ENCODE assay signal across 7 mouse cellular contexts in genomic region chr5:149184844-149185186, GRCm38 (mm10). TPM values are rescaled to one million over a fixed set of nuclear protein-coding genes. Genes with fewer than 3 reads are reported as not detected.
DNase-seq lines count a peak whose midpoint lies in the region; ATAC-seq and TF ChIP-seq lines count a peak whose summit lies in the region.

No protein-coding gene starts in this region.

- no peaks in the 10 kb centered on the region for H3K27me3 ChIP-seq in forebrain, embryonic 14.5 days (replicated peaks; ENCODE audit: control insufficient read depth, insufficient read depth, low read length)
- H3K27me3 ChIP-seq in kidney, postnatal 0 days (ENCODE audit: insufficient read depth, low read length): no peaks in the 10 kb centered on the region
- H3K27me3 ChIP-seq in lung, postnatal 0 days (replicated peaks; ENCODE audit: insufficient read depth, low read length): no peaks in the 10 kb centered on the region
- no peaks in the 10 kb centered on the region for H3K27me3 ChIP-seq in splenic B cell, adult 2 months (ENCODE audit: control insufficient read depth, insufficient read depth, low read length, poor library complexity, severe bottlenecking)

- under 1% methylated on average over 20 of the region's 20 CpGs for WGBS in forebrain, embryonic 14.5 days
- under 1% methylated on average over 20 of the region's 20 CpGs for WGBS in kidney, postnatal 0 days
- WGBS in lung, postnatal 0 days: under 1% methylated on average over 20 of the region's 20 CpGs

- TF ChIP-seq CTCF in kidney, postnatal 0 days (IDR thresholded peaks at IDR 0.05; ENCODE audit: low read depth): no peak
- no peak for TF ChIP-seq CTCF in lung, postnatal 0 days (IDR thresholded peaks at IDR 0.05)

- H3K4me2 ChIP-seq in forebrain, embryonic 14.5 days (ENCODE audit: low read length): peak overlapping the region; percentile 79
- H3K4me2 ChIP-seq in kidney, postnatal 0 days (ENCODE audit: low read length): peak overlapping the region; percentile 72
- peak overlapping the region; percentile 83 for H3K4me2 ChIP-seq in lung, postnatal 0 days (replicated peaks; ENCODE audit: low read depth, low read length)

- peaks cover 11% of the 10 kb centered on the region for H3K36me3 ChIP-seq in forebrain, embryonic 14.5 days (ENCODE audit: control insufficient read depth, insufficient read depth, low read length)
- H3K36me3 ChIP-seq in kidney, postnatal 0 days (ENCODE audit: insufficient read depth, low read length): peaks cover 8% of the 10 kb centered on the region; the same call in 1 of the 2 replicates
- no peaks in the 10 kb centered on the region for H3K36me3 ChIP-seq in lung, postnatal 0 days (ENCODE audit: insufficient read depth, low read length)
- H3K36me3 ChIP-seq in splenic B cell, adult 2 months (ENCODE audit: control insufficient read depth, insufficient read depth, low read length, poor library complexity, severe bottlenecking): no peaks in the 10 kb centered on the region; the same call in 1 of the 2 replicates

- peak overlapping the region; percentile 94; the same call in 1 of the 2 replicates for H3K27ac ChIP-seq in forebrain, embryonic 14.5 days (ENCODE audit: low read depth, low read length)
- H3K27ac ChIP-seq in kidney, postnatal 0 days: peak overlapping the region; percentile 82
- H3K27ac ChIP-seq in lung, postnatal 0 days (ENCODE audit: low read length): peak overlapping the region; percentile 86

- no peak for ATAC-seq in forebrain, embryonic 14.5 days
- ATAC-seq in kidney, postnatal 0 days (replicated peaks; ENCODE audit: low FRiP score, low read depth): no peak
- peak; percentile 10 for ATAC-seq in lung, postnatal 0 days

- H3K4me1 ChIP-seq in forebrain, embryonic 14.5 days (ENCODE audit: control insufficient read depth, insufficient read depth, low read length): peaks cover 12% of the 10 kb centered on the region
- H3K4me1 ChIP-seq in kidney, postnatal 0 days (replicated peaks; ENCODE audit: insufficient read depth, low read length): peaks cover 12% of the 10 kb centered on the region
- H3K4me1 ChIP-seq in lung, postnatal 0 days (ENCODE audit: insufficient read depth, low read depth, low read length): peaks cover 8% of the 10 kb centered on the region

- no peaks in the 10 kb centered on the region for H3K9me3 ChIP-seq in forebrain, embryonic 14.5 days (replicated peaks; ENCODE audit: control insufficient read depth, low read length)
- H3K9me3 ChIP-seq in kidney, postnatal 0 days (replicated peaks; ENCODE audit: low read length): no peaks in the 10 kb centered on the region
- H3K9me3 ChIP-seq in lung, postnatal 0 days (ENCODE audit: low read length): no peaks in the 10 kb centered on the region

- no peak; the same call in 1 of the 2 replicates for TF ChIP-seq EP300 in lung, postnatal 0 days (IDR thresholded peaks at IDR 0.05)

- peak overlapping the region; percentile 53 for H3K4me3 ChIP-seq in forebrain, embryonic 14.5 days (ENCODE audit: low read depth, low read length)
- peak overlapping the region; percentile 82 for H3K4me3 ChIP-seq in kidney, postnatal 0 days (replicated peaks; ENCODE audit: low read depth, low read length)
- H3K4me3 ChIP-seq in lung, postnatal 0 days (ENCODE audit: low read depth, low read length): peak overlapping the region; percentile 73

- DNase-seq in retina, embryonic 14.5 days (ENCODE audit: low spot score): peak; percentile 33
- no peak for DNase-seq in retina, postnatal 1 day
- DNase-seq in adrenal gland, postnatal 36 days: peak; percentile 55 to 62
- no peak for DNase-seq in forebrain, embryonic 14.5 days (ENCODE audit: low spot score)
- peak; percentile 50 for DNase-seq in kidney, postnatal 0 days (ENCODE audit: low spot score)
- DNase-seq in lung, postnatal 0 days (ENCODE audit: low spot score): no peak
- peak; percentile 73 for DNase-seq in splenic B cell, adult 2 months (ENCODE audit: low read depth, low spot score)

- H3K9ac ChIP-seq in forebrain, embryonic 14.5 days (ENCODE audit: low read length): peak overlapping the region; percentile 68
- H3K9ac ChIP-seq in kidney, postnatal 0 days (ENCODE audit: low read depth, low read length): peak overlapping the region; percentile 83
- peak overlapping the region; percentile 65 for H3K9ac ChIP-seq in lung, postnatal 0 days (replicated peaks; ENCODE audit: low read depth)

RNA-seq across cellular contexts. Expression of gene Hmgb1, which starts 0.5 kb away (rescaled TPM):
- total RNA-seq in adrenal gland, postnatal 36 days (2021): 100 to 1,000 TPM; 141 to 161 TPM
- polyA plus RNA-seq in forebrain, embryonic 14.5 days (2014; fragmentation: Nextera tagmentation; extraction: Ambion mirVana): 1,219 and 1,258 TPM in 2 replicates
- 1,196 and 1,208 TPM in 2 replicates for polyA plus RNA-seq in kidney, postnatal 0 days (2015; fragmentation: Nextera tagmentation; extraction: Ambion mirVana)
- polyA plus RNA-seq in lung, postnatal 0 days (2015; fragmentation: Nextera tagmentation; extraction: Ambion mirVana): 616 and 682 TPM in 2 replicates

RNA-seq across cellular contexts. Expression of gene Uspl1, which starts 0.7 kb away (rescaled TPM):
- 10 to 100 TPM; 29.9 to 40.6 TPM for total RNA-seq in adrenal gland, postnatal 36 days (2021)
- 57.5 and 59.9 TPM in 2 replicates for polyA plus RNA-seq in forebrain, embryonic 14.5 days (2014; fragmentation: Nextera tagmentation; extraction: Ambion mirVana)
- polyA plus RNA-seq in kidney, postnatal 0 days (2015; fragmentation: Nextera tagmentation; extraction: Ambion mirVana): 29.2 and 33.6 TPM in 2 replicates
- polyA plus RNA-seq in lung, postnatal 0 days (2015; fragmentation: Nextera tagmentation; extraction: Ambion mirVana): 17.5 and 18.2 TPM in 2 replicates

Comparison
In these comparisons a context has a peak if more than half of its experiments do, and no peak if none do; other contexts are left out.
1. DNase-seq: peak in retina, embryonic 14.5 days (single experiment), adrenal gland, postnatal 36 days (2 of 2), kidney, postnatal 0 days (single experiment) and splenic B cell, adult 2 months (single experiment); none in retina, postnatal 1 day (single experiment), forebrain, embryonic 14.5 days (single experiment) and lung, postnatal 0 days (single experiment).
2. Peak in every context shown above with its lines, with median percentiles within 50 percentile points of each other: H3K27ac ChIP-seq, H3K4me2 ChIP-seq, H3K4me3 ChIP-seq and H3K9ac ChIP-seq.